Mouse (Mus musculus) spleen, adult 18-20 months (tissue): ENCODE data around the gene Trip12.

Experiments
- DNase-seq, 2 experiments: peaks; one replicate each; pipeline ENCODE4 v3.0.0; 2022; ENCODE audit warnings: mixed read lengths in 2 of 2

Gene Trip12

DNA sequence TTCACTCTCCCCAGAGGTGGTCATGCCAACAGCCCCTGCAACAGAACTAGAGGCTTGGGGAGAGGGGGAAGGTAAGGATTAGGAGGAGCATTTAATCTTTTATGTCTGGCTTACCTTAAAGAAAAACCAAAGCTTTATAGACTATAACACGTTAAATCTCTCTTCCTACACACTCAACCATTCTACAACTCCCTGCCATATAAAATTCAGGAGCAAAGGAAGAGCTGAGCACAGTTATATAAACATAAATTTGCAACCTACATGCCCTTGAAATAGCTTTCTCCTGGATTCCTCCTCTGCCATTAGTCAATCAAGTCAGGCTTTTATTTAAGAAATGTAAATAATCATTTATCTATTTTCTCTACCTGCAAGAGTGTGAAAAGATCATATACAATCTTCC, 62.9 kb downstream of the Trip12 start:
- no peak for DNase-seq

DNA sequence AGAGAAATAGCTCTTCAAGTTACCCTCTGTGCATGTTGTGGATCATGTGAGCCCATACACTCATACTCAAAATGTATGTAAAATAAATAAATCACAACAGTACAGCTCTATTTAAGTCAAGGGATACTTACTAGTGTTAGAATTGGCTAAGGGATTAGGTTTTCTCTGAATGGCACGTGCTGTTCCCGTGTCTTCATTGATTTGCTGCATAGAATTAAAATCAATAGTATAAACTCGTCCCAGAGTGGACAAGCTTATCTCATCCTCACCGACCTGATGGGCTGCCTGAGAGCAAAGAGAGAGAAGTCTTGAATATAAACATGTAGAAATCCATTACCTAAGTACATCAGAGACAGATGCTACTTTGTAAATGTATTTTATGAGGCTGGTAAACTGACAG, 81.5 kb downstream of the Trip12 start:
- no peak for DNase-seq

DNA sequence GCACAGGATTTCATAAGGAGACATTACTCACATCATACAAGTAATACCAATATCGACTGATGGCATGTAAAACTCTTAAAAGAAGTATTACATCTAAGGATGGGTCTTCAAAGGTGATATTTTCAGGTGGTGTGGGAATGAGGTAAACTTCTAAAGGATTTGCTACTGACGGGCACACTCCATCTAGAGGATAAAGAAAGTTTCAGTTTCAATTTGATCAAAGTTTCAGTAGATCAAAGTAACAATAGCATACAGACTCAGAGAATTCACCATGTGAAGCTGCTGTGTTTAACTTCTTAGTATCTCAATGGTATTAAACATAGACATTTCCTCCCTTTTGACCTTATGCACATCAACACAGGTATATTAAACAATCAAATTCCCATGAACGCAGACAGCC, 98.2 kb downstream of the Trip12 start:
- no peak for DNase-seq

DNA sequence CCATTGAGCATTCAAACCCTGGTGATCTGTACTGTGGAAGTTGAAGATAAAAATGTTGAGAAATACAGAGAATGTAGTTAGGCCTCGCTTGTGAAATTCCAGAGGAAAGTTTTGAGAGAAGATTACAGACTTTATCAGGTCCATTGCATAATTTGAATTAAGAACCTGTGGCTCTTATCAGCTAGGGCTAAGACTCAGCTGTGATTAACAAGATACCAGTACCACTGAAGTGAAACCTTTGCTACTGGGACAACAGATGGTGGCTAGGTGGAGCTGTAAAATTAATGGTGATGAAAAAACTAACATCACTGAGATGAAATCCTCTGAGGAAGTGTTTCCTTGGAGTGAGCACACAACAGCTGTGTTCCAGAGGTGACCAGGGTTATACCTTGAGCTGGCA, 100.2 kb downstream of the Trip12 start:
- DNase-seq, result no peak

DNA sequence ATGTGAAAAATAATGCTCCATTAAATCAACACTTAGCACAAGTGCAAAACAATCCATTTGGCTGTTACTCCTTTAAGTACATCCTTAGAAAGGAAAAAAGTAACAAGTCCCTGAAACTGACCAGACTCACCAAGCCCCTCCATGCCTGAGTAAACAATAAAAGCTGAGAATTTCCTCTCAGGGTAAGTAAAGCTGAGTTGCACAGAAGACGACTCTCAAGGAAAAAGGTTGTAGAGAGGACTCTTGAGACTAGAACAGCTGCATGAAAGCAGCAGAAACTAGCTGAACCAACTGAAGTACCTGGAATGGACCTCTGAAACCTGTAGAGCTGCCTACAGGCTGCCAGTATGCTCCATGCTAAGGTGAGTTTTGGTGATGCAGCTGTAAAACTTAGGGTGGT, 103.2 kb downstream of the Trip12 start:
- no peak for DNase-seq

DNA sequence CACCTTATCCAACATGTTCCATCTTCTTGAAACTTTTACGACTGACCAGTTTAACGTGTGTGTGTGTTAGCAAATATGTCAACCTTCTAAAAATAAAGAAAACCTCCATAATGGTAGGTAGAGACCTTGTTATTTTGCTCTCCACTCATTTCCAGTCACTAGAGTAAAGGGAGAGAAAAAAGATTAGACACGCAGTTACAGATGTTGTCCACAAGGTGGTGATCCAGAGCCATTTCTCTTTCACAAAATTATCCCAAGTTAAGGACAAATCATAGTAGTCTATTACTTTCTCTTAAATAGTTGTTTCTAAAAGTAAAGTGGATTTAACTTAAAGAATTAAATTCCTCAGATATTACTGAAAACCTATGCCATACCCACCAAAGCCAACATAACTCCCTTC, 106.5 kb downstream of the Trip12 start:
- no peak for DNase-seq

DNA sequence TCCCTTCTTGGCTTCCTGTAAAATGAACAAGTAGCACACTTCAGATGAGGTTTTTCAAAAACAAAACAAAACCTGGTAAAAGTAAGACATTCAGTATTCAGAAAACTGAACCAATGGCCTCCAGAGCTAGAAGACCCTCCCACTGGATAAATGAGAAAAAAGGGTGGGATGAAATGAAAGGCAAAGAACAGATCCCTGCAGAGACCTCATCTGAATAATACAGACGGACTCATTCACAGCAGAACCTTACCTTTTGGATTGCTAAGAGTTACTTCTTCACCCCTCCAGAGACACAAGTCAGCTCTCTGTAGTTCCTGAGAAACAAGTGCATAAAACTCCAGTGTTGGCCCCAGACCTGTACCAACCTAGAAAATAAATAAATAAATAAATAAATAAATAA, 108.6 kb downstream of the Trip12 start:
- no peak for DNase-seq

DNA sequence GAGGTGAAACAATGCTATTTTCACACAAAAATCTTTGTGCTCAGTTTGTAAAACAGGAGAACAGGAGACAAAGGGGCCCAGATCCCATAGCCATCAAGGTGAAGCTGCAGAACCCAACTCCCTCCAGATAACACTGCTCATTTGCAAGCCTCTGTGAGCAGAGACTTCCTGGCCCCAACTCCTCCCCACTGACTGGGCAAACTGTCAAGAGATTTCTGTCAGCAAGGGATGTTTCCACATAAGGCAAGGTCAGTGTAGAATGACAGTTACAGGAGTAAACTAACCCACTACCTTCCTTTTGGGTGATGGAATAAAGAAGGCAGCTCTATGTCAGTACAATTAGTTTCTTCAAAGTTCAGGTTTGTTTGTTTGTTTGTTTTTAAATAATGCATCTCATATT, 117.5 kb downstream of the Trip12 start:
- DNase-seq, result no peak

DNA sequence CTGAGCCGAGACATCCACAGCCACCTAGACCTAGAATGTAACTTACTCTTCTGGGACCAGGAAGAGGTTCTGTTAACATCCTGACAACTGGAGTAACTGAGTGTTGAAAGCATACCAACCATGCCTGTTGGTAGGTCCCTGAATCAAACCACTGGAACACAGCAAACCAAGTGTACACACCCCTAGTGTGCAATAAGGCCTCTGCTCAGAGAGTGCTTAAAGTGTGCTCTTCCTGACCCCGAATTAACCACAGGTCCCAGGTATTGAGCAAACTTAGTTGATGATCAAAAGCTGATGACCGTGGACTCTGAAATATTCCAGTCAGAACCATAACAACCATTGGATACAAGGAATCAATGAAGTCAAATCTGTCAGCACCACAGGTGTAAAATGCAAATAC, 117.9 kb downstream of the Trip12 start:
- no peak for DNase-seq

DNA sequence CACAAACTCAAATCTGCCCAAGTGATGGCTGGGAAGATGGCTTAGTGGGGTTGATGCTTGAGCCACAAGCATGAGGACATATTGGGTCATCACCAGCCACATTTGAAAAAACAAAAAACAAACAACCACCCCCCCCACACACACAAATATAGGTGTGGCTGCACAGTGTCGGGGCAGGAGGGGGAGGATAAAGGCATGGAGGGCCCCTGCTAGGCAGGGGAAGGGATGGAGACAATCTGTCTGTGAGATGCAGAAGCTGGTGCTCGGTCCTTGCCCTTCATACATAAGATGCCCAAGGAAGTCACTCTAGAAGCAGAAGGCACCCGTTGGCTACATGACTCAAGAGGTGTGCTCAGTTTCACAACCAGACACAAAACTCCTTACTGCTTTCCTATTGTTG, 118.4 kb downstream of the Trip12 start:
- no peak for DNase-seq

DNA sequence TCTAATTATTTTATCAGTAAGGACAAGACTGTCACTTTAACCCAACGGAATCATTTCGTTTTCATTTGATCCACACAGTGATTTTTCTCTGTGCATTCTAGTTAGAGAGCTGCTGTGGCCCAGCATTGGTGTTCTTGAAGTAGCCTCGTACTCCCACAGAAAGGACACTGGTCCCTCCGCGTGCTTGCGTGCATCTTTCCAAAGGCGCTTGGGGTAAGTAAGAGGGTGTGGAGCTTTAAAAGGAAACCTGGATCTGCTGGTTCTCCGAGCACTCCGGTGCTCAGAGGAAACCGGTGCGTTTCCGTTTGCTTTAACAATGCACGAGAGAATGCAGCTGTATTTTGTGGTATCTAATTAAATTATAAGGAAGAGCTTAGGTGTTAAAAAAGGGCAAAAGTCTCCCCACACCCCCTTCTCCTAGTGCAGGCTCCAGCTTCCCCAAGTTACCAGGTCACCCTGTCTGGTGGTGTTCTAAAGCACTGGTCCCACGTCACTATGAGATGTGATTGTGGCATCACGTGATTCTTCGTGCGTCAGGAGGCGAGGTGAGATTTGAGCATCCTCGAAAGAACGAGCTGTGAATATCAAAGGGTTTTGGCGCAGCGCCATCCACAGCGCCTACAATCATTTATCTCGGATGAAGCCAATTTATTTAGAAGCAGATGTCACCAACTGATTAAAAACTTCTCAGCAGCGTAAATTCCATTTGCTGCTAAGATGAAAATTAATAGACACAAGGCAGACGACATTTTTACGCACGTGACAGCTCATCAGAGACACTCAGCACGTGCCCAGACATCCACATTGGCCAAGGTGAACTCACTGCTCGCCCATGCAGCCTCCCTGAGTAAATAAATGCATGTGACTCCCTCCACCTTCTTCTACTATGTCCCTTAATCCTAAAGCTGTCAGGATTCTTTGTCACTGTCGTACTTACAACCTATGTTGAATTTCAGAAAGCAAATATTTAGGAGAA, 130.2 kb downstream of the Trip12 start:
- no peak for DNase-seq

DNA sequence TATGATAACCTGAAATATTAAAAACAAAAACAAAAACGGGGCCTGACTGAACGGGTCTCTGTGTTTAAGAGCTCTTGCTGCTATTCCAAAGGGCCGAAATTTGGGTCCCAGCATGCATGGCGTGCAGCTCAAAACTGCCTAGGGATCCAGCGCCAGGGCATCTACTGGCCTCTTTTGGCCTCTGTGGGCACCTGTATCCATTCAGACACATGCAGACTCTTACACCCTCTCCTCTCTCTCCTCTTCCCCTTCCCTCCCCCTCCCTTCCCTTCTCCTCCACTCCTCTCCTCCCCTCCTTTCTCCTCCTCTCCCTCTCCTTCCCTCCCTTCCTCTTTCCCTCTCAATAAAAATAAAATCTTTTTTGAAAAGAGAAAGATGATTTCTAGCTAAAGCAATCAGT, 130.9 kb downstream of the Trip12 start:
- no peak for DNase-seq

DNA sequence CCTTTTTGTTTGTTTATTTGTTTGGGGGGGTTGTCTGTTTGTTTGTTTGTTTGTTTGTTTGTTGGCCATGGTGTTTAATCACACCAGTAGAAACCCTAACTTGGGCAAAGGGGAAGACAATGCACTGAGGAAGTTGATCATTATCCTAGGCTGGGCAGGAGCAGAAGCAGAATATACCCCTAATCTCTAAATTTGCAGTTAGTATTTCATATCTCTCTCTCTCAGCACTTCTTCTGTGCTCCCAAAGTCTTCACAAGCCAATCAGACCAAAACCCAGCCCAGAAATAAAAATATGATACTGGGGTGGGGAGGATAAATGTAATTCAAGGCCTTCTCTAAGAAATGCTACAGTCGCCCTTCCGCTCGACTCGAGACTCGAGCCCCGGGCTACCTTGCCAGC, 140.1 kb downstream of the Trip12 start:
- DNase-seq, result no peak

DNA sequence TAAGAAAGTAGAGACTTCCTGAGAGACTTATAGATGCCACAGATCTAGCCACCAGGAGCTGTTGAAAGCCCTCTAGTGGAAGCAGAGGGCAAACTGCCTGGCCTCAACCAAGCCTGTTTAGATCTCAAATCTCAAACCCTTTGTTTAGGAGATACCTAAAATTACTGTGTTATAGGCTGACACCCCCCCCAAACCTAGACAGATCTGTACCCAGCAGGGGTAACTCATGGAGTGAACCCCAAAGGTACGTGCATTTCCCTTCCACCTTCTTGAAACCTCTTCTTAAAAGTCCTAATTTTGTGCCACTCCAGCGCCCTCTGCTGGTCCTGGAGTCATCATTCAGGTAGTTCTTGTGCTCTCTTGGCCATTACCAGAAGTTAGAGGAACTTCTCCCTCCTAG, 143.2 kb downstream of the Trip12 start:
- DNase-seq, result peak in 1 of 2 experiments; percentile 29

DNA sequence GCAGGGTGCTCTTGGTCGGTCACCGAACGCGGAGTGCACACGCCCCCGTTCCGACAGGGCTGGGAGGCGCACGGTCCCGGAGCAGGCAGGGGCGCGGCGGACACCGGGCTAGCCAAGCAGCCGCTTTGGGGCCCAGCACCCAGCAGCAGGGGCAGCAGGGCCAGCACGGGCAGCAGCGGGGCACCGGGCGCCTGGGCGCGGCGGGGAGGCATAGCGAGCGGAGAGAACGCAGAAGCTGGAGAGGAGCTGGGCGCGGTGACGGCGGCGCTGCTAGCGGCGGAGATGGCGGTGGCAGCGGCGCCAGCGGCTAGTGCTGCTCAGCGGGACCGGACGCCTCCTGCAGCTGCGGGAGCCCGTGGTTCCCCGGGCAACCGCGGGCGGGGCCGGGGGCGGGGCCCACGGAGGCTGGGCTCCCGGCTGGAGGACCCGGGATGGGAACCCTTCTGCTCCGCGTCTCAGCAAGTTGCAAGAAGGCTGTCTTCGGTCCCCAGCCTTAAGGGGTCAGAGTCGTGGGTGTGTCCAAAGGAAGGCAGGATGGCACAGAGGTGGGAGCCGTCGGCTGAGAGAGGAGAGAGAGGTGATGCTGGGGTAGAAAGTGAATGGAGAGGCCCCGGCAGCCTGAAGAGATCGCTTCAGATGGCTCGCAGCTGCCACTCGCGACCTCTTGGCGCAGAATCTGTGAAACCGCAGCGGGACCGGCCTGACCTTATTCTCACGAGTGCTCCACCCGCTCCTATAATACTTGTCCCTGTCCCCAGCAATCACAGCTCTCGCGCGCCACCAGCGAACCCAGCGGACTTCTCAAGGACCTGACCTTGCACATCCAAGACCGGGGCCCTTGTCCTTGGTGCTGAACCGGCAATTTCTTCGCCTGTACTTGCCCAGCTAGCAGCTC, 144.6 kb downstream of the Trip12 start, which contains the start of gene Dner:
Gene Dner, minus strand, starts transcription at position 705 of the 895 bp plus-strand sequence.
- DNase-seq, result peak; percentile 8 to 18

DNA sequence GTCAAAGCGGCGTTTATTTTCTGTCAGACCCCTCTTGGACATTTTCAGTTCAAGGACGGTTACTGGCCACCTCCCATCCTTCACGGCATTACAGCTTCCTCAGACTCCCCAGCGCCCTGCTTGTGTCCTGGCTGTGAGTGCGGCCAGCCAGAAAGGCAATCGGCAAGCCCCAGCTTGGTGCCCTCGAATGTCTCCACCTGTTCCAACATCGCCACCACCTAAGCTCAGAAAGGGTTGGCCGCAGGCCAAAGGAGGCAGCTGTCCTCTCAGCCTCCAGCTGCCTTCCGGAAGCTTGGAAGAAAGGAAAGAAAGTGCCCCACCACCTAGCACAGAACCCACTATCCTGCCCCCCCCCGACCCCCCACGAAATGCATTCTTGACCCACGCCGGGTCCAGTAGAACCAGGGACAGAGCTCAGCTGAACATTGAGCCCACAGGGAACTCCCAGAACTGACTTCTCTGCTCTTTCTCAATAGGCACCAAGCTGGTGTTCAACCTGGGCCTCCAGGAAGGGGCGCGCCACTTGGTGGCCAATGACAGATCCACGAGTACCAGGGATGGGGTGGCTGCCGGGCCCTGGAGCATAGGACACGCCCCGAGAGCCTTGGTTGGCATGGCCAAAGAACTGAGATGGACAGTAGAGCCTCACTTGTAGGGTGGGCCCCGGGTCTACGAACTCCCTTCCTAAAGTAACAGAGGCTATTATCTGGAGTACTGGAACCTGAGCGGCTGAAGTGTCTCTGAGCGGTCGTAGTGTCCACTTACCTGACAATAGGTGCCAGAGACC, 145.4 kb downstream of the Trip12 start:
- DNase-seq, result no peak

DNA sequence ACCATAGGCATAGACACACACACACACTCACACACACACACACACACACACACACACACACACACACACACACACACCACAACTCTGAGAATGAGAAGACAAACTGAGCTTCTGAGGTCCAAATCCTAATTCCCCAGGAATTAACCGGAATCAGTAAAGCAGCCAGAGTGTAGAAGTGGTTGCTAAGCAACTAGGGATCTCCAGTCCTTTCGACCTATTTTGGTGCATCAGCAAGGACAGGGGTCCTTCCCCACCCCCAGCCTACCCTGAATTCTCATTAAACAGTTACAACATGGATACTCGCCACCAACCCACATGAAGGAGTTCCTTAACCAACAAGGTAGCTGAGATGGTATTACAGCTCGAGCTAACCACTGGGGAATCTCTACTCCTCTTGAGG, 162.4 kb downstream of the Trip12 start:
- DNase-seq, result no peak
